Mouse (Mus musculus): ENCODE results near the gene Pmm1. TPM values are rescaled to one million over a fixed set of nuclear protein-coding genes. Genes with fewer than 3 reads are reported as not detected.

Gene Pmm1
- polyA plus RNA-seq, 1 experiment: 20.7 TPM

DNA sequence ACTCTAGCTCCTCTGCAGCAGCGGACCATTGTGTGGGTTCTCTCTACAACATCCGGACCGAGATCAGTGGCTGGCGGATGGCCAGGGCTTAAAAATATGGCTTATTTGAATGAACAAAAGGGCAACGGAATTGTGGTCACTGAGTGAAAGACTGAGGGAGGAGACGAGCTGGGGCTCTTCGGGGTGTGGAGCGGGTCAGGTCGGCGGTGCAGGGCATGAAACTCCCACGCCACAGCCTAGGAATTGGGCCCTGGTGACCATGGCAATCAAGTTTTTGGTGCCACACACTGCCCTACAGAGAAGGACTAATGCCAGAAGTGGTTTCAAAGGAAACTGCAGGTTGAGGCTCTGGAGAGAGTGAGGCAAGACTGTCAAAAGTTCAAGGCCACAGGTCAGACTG lies 32.5 kb downstream of the Pmm1 start:
- Histone ChIP-seq H3K4me3 (ENCODE audit: insufficient read depth, low read length) (no peak overlapping the region), H3K27ac (ENCODE audit: insufficient read depth, low read depth, low read length) (no peak overlapping the region), H3K4me1 (ENCODE audit: control insufficient read depth, insufficient read depth, low read length) (peaks cover 20% of the 10 kb centered on the region)
- TF ChIP-seq CTCF (IDR thresholded peaks at IDR 0.05; ENCODE audit: low read depth, low read length) (no peak), POLR2A (IDR thresholded peaks at IDR 0.05; ENCODE audit: borderline replicate concordance, low read depth, low read length) (no peak)

DNA sequence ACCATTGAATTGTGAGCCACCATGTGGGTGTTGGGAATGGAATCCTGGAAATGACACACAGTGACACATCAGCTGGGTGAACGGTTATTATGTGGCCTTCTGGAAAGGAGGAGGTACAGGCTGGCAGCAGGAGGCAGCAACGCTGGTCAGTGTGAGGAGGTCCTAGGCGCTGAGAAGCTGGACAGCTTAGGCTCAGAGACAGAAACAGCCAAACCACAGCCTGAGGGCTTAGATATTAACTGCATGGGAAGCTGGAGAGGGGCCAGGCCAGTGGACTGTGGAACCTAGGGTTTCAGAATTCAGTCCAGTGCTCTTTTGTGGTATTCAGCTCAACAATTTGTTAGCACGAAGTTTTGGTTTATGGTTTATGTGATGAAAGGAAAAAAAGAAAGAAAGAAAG lies 33.0 kb downstream of the Pmm1 start:
- TF ChIP-seq CTCF (IDR thresholded peaks at IDR 0.05; ENCODE audit: low read depth, low read length) (no peak), POLR2A (IDR thresholded peaks at IDR 0.05; ENCODE audit: borderline replicate concordance, low read depth, low read length) (no peak)
- H3K4me1 ChIP-seq (ENCODE audit: control insufficient read depth, insufficient read depth, low read length): peaks cover 18% of the 10 kb centered on the region
- H3K27ac ChIP-seq (ENCODE audit: insufficient read depth, low read depth, low read length): no peak overlapping the region
- no peak overlapping the region for H3K4me3 ChIP-seq (ENCODE audit: insufficient read depth, low read length)

DNA sequence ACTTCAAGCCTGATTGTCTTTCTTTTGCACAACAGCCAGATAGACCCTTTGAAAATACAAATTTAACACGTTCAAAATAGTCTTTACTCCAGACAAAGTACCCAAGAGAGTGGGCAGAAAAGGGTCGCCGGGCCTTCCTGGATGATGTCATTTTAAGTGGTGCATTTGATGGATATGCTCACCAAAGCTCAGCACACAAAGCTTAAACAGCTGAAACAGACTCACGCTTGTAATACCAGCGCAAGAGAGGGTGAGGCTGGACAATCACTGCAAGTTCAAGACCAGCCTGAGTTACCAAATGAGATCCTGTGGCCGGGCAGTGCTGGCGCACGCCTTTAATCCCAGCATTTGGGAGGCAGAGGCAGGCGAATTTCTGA lies 34.3 kb downstream of the Pmm1 start:
- Histone ChIP-seq H3K27ac (ENCODE audit: insufficient read depth, low read depth, low read length) (no peak overlapping the region), H3K4me1 (ENCODE audit: control insufficient read depth, insufficient read depth, low read length) (peaks cover 18% of the 10 kb centered on the region)
- no peak for TF ChIP-seq POLR2A (IDR thresholded peaks at IDR 0.05; ENCODE audit: borderline replicate concordance, low read depth, low read length)
- no peak for TF ChIP-seq CTCF (IDR thresholded peaks at IDR 0.05; ENCODE audit: low read depth, low read length)

DNA sequence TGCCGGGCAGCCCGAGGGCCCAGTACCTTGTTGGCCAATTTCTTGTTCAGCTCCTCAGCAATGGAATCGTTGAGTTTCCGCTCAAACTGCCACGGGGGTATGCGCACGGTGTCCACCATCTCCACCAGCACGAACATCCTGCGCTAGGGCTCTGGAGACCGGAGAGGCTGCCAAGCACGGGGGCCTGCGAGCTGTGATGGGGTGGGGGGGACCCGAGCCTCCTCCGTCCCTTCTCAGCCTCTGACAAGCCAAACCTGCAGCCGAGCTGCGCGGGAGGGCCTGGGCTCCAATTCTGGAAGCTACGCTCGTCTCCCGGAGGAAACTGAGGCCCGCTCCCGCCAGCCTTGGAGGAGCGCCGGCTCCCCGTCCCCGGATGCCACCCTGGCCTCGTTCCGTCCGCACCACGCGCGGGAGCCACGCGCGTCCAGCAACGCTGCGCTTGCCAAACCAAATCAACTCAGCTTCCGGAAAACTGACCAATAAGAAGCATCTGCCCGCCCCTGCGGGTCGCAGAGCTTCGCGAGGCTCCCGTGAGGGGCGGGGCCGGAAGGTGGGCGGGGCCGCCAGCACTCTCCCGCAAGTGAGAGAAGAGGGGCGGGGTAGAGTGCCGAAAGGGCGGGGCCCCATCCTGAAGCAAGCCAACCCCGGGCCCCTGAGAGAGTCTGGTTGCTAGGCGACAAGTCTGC lies 34.8 kb downstream of the Pmm1 start, which contains the start of gene Polr3h:
TSS of gene Polr3h (minus strand) at position 481 of the 686 bp plus-strand sequence.
- no peak within 1 kb of the TSS for H3K27ac ChIP-seq (ENCODE audit: insufficient read depth, low read depth, low read length)
- H3K4me1 ChIP-seq (ENCODE audit: control insufficient read depth, insufficient read depth, low read length): peaks cover 18% of the 10 kb centered on the region
- TF ChIP-seq CTCF (IDR thresholded peaks at IDR 0.05; ENCODE audit: low read depth, low read length) (no peak), POLR2A (IDR thresholded peaks at IDR 0.05; ENCODE audit: borderline replicate concordance, low read depth, low read length) (no peak)

More for the DNA sequence above, 34.3 kb downstream of the Pmm1 start:
- no peak overlapping the region for H3K4me3 ChIP-seq (ENCODE audit: insufficient read depth, low read length)

DNA sequence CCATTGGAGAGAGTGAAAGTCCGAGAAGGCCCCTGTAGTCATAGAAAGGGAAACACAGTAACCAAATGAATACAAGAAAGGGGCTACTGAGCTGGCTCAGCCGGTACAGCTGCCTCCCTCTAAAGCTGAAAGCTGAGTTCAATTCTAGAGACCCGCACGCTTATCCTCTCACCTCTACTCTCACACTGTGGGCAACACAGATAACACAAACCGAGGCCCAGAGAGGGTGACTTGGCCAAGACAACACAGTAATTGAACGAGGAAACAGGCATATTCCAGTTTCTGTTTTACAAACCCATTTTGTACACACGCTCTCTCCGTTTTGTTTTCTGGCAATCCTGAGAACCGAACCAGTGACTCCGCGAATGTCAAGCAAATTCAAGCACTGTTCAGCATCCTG lies 35.8 kb downstream of the Pmm1 start:
- Histone ChIP-seq H3K27ac (ENCODE audit: insufficient read depth, low read depth, low read length) (no peak overlapping the region), H3K4me3 (ENCODE audit: insufficient read depth, low read length) (peak overlapping the region; percentile 85), H3K4me1 (ENCODE audit: control insufficient read depth, insufficient read depth, low read length) (peaks cover 18% of the 10 kb centered on the region)
- TF ChIP-seq CTCF (IDR thresholded peaks at IDR 0.05; ENCODE audit: low read depth, low read length): no peak
- no peak for TF ChIP-seq POLR2A (IDR thresholded peaks at IDR 0.05; ENCODE audit: borderline replicate concordance, low read depth, low read length)

More for the DNA sequence above, 34.8 kb downstream of the Pmm1 start, which contains the start of gene Polr3h:
- peak within 1 kb of the TSS; percentile 85 for H3K4me3 ChIP-seq (ENCODE audit: insufficient read depth, low read length)

DNA sequence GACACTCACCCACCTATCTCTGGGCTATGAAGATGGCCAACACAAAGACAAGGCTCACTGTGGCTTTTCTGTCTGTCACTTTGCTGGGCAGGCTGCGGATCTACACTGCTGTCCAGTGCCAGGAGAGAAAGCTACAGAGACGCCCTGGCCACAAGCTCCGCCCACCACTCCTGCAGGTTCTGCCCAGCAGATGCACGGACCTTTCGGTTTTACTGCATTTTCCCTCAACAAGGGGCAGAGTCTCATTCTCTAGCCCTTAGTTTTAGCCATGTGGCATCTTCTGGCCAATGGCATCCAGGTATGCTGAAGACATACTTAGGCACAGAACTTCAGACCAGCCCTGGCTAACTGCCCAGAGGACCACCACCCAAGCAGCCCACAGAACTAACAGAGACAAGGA lies 39.5 kb downstream of the Pmm1 start:
- H3K4me1 ChIP-seq (ENCODE audit: control insufficient read depth, insufficient read depth, low read length): peaks cover 12% of the 10 kb centered on the region
- H3K4me3 ChIP-seq (ENCODE audit: insufficient read depth, low read length): no peak overlapping the region
- no peak overlapping the region for H3K27ac ChIP-seq (ENCODE audit: insufficient read depth, low read depth, low read length)
- TF ChIP-seq CTCF (IDR thresholded peaks at IDR 0.05; ENCODE audit: low read depth, low read length) (no peak), POLR2A (IDR thresholded peaks at IDR 0.05; ENCODE audit: borderline replicate concordance, low read depth, low read length) (no peak)

DNA sequence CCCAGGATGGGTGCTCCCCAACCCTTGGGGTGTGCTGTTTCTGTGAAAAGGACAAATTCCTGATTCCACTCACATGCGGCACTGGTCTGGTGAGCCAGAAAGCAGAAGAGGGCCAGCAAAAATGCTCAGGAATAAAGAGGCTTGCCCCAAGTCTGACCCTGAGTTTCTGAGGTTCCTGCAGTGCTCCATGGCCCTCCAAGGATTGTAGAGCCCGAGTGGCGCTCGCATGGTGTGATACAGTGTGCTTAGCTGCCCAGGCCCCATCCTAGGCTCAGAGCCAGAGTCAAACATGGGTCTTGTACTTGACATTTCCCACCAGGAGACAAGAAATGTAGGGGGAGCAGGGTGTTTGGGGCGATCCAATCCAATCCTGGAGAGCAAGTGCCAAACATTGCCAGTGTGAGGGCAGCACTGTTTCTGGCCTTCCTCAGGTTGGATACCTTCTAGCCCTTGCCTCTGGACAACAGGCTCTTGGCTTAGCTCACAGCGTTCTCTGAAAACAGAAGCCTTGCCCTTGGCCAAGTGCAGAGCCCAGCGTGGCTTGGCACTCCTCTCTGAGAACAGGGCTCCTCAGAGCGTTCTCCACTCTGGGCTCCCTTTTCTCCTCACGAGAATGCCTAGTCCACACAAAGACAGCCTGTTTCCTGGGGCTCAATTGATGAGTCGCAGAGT lies 40.0 kb downstream of the Pmm1 start:
- peaks cover 12% of the 10 kb centered on the region for H3K4me1 ChIP-seq (ENCODE audit: control insufficient read depth, insufficient read depth, low read length)
- H3K4me3 ChIP-seq (ENCODE audit: insufficient read depth, low read length): no peak overlapping the region
- TF ChIP-seq POLR2A (IDR thresholded peaks at IDR 0.05; ENCODE audit: borderline replicate concordance, low read depth, low read length) (no peak), CTCF (IDR thresholded peaks at IDR 0.05; ENCODE audit: low read depth, low read length) (no peak)
- H3K27ac ChIP-seq (ENCODE audit: insufficient read depth, low read depth, low read length): no peak overlapping the region

DNA sequence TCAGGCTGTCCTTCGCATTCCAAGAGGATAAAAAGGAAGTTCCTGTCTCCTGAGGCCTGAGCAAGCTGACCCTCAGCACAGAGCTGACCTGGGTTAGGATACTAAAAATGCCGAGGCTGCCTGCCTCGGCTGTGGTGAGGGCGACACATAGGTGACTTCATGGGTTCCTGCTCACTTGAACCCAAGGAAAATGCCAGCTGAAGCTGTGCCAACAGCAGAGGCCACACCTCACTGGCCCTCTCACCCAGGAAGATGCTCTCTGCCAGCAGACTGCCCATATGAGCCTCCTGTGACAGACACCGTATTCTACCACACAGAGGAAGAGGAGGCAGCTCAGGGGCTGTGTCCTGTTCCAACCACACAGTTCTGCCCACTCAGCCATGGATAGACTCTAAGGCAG lies 41.7 kb downstream of the Pmm1 start:
- no peak overlapping the region for H3K27ac ChIP-seq (ENCODE audit: insufficient read depth, low read depth, low read length)
- no peak for TF ChIP-seq POLR2A (IDR thresholded peaks at IDR 0.05; ENCODE audit: borderline replicate concordance, low read depth, low read length)
- TF ChIP-seq CTCF (IDR thresholded peaks at IDR 0.05; ENCODE audit: low read depth, low read length): no peak
- H3K4me1 ChIP-seq (ENCODE audit: control insufficient read depth, insufficient read depth, low read length): peaks cover 5% of the 10 kb centered on the region
- H3K4me3 ChIP-seq (ENCODE audit: insufficient read depth, low read length): no peak overlapping the region

DNA sequence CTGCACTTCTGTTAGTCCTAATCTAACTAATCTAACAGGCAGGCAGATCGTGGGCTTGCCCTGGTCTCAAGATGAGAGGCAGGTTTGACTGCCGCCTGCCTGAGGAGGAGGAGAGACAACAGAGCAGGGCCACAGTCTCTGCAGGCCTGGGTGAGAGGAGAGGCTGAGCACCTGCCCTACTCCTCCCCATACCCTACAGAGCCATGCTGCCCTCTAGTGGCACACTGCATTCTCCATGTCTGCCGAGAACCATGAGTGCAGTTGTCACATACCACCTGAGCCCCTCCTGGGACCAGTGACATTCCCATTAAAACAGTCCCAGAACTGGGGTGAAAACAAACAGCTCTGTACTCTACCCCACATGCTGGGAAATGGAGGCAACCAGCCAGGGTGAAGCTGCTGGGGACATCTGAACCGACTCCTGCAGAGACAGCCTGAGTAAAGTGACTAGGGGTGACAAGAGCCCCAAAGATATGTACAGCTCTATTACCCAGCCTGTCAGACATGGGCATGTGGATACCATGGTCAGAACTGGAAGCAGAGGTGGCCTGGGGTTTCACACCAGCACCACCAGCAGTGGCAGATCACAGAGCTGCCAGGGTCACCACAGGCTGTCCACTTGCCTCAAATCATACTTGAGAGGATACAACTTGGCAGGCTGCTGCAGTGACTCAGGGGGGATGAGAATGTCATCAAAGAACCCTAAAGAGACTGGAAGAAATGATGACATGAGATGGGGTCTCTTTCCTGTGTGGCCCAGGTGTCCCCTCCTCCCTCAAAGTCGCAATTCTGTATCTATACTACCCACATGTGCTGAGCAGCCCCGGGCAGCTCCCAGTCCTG lies 42.9 kb downstream of the Pmm1 start:
- TF ChIP-seq CTCF (IDR thresholded peaks at IDR 0.05; ENCODE audit: low read depth, low read length): peak; percentile 76
- no peak for TF ChIP-seq POLR2A (IDR thresholded peaks at IDR 0.05; ENCODE audit: borderline replicate concordance, low read depth, low read length)
- Histone ChIP-seq H3K4me1 (ENCODE audit: control insufficient read depth, insufficient read depth, low read length) (no peaks in the 10 kb centered on the region), H3K4me3 (ENCODE audit: insufficient read depth, low read length) (no peak overlapping the region), H3K27ac (ENCODE audit: insufficient read depth, low read depth, low read length) (no peak overlapping the region)
